Mouse (Mus musculus) layer of hippocampus, adult 8-10 months (tissue): ENCODE measurements around the gene Cd1d1. TPM values are rescaled to one million over a fixed set of nuclear protein-coding genes. Genes with fewer than 3 reads are reported as not detected.

Source experiments
- DNase-seq, 2 experiments: peaks; one replicate each; pipeline ENCODE4 v3.0.0; 2022; ENCODE audit warnings: low spot score in 2 of 2
- total RNA-seq, 4 experiments: library from RNA; stranded (reverse); gene quantifications; 2 replicates each; pipeline ENCODE4 v1.2.4; 2022

Gene Cd1d1
- total RNA-seq, 4 experiments from 2014 or later = 0.41 to 2.3 (median 1.6) TPM

DNA sequence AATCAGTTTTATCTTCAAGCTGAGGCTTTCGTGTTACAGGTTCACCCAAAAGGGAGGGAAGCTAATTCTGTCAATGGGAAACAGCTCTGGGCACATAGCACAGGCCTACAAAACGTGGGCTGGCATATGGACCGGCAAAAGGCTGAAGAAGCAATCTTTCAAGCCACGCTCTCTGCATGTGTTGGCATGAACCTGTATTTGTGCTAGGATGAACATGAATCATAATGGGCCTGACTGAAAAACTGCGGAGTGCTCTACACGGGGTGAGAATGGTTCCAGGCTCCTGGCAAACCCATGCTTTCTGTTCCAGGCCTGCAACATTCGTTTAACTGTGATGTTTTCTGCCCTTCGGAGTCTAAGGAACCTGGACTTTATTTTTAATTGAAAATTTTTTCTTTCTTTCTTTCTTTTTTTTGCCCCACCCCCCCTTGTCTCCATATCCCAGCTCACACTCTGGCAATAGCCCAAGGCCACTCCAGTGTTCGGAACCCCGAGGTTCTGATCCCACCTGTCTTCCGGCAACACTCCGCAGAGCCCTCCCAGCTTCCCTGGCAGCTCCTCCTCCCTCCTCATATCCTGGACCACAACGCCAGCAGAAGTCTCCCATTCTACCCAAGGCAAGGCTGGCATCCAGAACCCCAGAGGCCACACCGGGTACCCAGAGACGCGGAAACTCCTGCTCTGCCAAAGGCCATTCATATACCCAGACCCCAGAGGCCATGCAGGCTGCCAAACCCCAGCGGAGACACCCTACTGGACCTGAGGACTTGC, 36.4 kb downstream of the Cd1d1 start:
- no peak for DNase-seq

DNA sequence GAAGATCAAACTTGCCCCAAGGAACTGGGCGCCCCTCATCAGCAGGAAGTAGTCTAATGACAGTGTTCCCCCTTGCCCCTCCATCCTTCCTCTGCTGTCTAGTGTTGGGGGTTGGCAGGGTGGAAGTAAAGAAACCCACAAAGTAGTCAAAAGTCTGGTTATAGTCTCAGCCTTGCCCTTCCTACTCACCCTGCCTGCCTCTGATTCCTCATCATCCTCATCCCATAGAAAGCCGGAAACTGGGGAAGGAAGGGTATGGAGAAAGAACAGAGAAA, 37.9 kb downstream of the Cd1d1 start:
- DNase-seq = no peak

DNA sequence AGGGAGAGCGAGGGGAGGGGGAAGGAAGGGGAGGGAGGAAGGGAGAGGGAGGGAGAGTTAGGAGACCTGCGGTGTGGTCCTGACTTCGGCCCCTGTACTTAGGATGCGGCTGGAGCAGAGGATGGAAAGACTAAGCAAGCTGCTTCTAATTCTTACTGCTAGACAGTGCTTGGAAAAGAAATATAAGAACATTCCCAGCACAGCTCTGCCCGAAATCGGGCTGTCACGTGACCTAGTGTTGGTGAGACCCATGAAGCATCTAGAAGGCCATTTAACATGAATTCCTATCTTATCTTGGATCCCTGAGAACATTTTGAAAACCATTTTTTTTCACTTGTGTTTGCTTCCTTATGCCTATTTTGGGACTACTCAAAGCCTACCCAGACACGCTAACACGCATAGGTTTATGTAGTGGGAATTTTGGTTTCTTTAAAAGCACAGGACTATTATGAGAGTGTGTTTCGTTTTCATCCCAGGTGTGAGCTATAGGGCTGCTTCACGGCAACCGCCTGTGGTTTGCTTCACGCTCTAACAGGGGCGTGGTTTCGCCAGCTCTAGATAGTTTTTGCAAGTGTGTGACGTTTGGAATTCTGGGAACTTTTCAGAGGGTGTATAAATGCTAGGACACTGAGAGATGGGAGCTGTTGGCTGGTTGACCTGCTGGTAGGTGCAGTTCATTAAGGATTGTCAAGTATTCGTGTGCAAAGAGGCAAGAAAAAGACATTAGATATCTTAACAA, 38.4 kb downstream of the Cd1d1 start:
- no peak for DNase-seq

DNA sequence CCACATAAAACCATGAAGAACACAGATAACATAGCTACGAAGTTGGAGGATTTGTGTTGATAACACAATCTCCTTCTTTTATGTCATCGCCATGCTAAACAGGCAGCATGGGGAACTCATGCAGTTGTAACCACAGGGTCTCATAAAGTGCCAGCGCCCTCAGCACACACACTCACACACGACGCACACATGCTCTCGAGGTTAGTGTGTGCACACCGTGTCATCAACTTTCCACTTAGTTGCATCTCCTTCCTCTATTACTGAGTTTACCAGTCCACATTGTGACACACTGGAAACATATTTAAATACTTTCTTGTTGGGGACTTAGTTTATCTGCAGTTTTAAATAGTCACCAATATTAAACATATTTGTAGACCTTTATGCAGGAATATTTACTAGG, 40.2 kb downstream of the Cd1d1 start:
- no peak for DNase-seq

DNA sequence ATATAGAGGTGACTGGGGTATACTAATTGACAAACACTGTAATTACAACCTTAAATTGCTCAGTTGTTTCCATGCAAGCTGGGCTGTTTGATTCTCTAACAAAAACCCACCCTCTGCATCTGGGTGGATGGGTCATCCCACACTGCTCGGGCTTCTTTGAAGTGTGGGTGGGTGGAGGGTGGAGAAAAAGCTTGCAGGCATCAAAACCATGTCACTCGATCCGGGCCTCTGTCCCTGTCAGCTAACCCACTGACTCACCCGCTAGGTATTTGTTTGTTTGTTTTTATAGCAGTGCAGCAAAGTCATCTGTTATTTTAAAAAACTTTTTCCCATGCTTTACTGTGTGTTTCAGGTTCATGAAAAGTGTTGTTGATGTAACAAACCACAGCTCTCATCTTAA, 43.9 kb downstream of the Cd1d1 start:
- no peak for DNase-seq

DNA sequence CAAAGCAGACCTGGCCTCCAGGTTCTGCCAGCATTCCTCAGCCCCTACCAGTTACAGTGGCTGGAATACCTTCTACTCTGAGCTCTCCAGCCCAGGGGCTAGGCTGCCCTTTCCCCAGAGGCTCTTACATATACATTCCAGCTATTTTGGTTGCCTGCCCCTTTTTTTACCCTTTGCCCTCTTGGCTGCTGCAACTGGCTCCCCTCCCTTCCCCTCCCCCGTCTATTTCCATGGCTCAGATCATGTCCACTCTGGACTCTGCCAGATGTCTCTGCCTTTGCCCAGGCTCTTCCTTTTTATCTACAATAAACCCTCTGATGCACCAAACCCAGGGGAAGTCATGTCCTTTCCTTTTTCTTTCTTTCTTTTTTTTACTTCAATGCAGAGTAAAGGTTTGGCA, 44.7 kb downstream of the Cd1d1 start:
- no peak for DNase-seq

DNA sequence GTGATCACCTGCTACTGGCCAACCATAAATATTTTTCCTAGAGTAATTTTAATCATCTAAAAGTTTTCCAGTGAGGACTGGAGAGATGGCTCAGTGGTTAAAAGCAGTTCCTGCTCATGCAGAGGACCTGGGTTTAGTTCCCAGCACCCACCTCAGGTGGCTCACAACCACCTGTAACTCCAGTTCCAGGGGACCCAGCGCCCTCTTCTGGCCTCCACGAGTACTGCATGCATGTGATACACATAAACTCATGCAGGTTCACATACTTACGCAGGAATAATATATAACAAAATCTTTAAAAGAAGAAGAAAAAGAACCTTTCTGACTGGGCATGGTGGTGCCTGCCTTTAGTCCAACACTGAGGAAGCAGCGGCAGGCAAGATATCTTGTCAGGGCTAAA, 45.4 kb downstream of the Cd1d1 start:
- DNase-seq = no peak

DNA sequence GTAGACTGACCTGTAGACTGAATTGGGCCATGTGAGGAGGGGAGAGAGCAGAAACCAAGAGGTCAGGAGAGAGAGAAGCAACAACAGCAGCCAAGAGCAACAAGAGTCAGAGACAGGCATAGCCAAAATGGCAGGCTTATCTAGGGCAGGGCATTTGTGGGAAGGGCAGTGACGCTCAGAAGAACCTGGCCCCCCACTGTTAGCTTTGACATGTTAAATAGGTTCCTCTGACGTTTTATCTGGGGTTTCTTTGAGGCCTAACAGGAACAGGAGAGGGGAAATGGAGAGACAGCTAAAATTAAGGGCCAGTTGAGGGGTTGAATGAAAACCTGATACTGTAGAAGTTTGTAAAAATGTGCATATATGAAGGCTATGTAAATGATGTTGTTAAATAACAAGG, 48.6 kb downstream of the Cd1d1 start:
- no peak for DNase-seq

Other genes with a start within 250 kb of the Cd1d1 start
- 100 to 1,000 TPM in 2 of 4 experiments, 10 to 100 TPM in 2; 90.2 to 108 (median 99.6) TPM for gene Dclk2, start 78.6 kb downstream of the Cd1d1 start, total RNA-seq
- 1 to 10 TPM; 3.2 to 3.9 (median 3.5) TPM for gene Kirrel, start 175.3 kb upstream of the Cd1d1 start, total RNA-seq